Mouse (Mus musculus) small intestine, adult 2 months (tissue): ENCODE measurements around the gene Plxnc1.

ENCODE experiments used
- CTCF ChIP-seq: fragments of 200-500 bp; IDR thresholded peaks from 2 replicates; pipeline ENCODE4 v1.5.1; 2012; ENCODE audit warnings: low read depth, mild to moderate bottlenecking, control low read depth, inconsistent platforms, low read length, moderate library complexity, mixed read lengths; ENCODE audit not compliant: insufficient replicate concordance, insufficient read length; ENCODE audit errors: extremely low read depth
- POLR2A ChIP-seq: fragments of 200-500 bp; IDR thresholded peaks from 2 replicates; pipeline ENCODE4 v1.6.1; 2012; ENCODE audit warnings: low read depth, mild to moderate bottlenecking, control low read depth, inconsistent platforms, low read length, moderate library complexity

DNA sequence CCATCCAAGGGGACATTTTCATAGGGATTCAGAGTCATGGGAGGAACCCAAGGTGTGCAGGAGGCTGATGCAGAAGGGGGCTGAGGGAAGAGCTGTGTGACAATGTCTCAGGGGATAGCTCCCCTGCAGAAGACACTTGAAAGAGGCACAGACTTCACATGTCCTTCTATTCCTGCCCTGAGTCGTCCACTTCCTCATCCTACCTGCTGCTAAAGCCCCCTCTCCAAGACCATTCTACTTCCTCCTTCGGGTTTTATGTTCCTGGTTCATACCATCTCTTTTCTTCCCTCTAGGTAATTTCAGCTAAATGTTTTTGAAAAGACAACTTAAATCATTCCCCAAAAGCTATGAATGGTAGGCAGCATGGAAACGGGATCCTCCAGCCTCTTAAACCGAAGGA lies 16.5 kb downstream of the Plxnc1 start:
- TF ChIP-seq POLR2A (no peak), CTCF (no peak)
